Mouse (Mus musculus) central nervous system, embryonic 18 days (tissue): Measurements from ENCODE around the gene Gpr15. TPM values are rescaled to one million over a fixed set of nuclear protein-coding genes. Genes with fewer than 3 reads are reported as not detected.

Experiments
- polyA plus RNA-seq: library from polyadenylated mRNA; depleted of rRNA; stranded (reverse); fragments of >200 nt; gene quantifications from 2 replicates; pipeline ENCODE4 v1.2.3, GENCODE M21; 2012; rRNA removed

Gene Gpr15
- 0.05 and 0.16 TPM in 2 replicates for polyA plus RNA-seq

GRCm38 (mm10) chr16:58718666-58719120, at the start of gene Gpr15:
Gpr15 (minus strand) TSS chr16:58719070.

GRCm38 (mm10) chr16:58763076-58763475, 44.2 kb upstream of the Gpr15 start, which contains the start of gene Olfr172:
Olfr172 (minus strand) TSS chr16:58763176.

GRCm38 (mm10) chr16:58727477-58728131, 8.7 kb upstream of the Gpr15 start, which contains the start of gene Cldnd1:
Cldnd1 (plus strand) TSS chr16:58727910.

GRCm38 (mm10) chr16:58669917-58670630, 48.8 kb downstream of the Gpr15 start, which contains the start of gene Cpox:
Cpox (plus strand) TSS chr16:58670292.

Other genes with a start within 250 kb of the Gpr15 start
- gene St3gal6, start 194.8 kb downstream of the Gpr15 start, polyA plus RNA-seq = 8.1 and 9.5 TPM in 2 replicates
- gene Gm813, start 102.1 kb downstream of the Gpr15 start, polyA plus RNA-seq = not detected in 2 replicates
- gene E330017A01Rik, start 80.3 kb downstream of the Gpr15 start, polyA plus RNA-seq = 0.07 TPM in 1 of 2 replicates, not detected in the other
- 13.7 and 14.9 TPM in 2 replicates for gene Cpox, start 48.8 kb downstream of the Gpr15 start, polyA plus RNA-seq
- gene Cldnd1, start 8.8 kb upstream of the Gpr15 start, polyA plus RNA-seq = 117 and 129 TPM in 2 replicates
- gene Olfr172, start 44.1 kb upstream of the Gpr15 start, polyA plus RNA-seq = not detected in 2 replicates
- not detected in 2 replicates for gene Olfr173, start 81.2 kb upstream of the Gpr15 start, polyA plus RNA-seq
- gene Olfr175-ps1, start 107.7 kb upstream of the Gpr15 start, polyA plus RNA-seq = not detected in 2 replicates
- gene Olfr177, start 155.7 kb upstream of the Gpr15 start, polyA plus RNA-seq = not detected in 2 replicates
- gene Olfr178, start 173.0 kb upstream of the Gpr15 start, polyA plus RNA-seq = not detected in 2 replicates
- not detected in 2 replicates for gene Olfr181, start 209.7 kb upstream of the Gpr15 start, polyA plus RNA-seq
- gene Olfr180, start 210.3 kb upstream of the Gpr15 start, polyA plus RNA-seq = not detected in 2 replicates